Mouse (Mus musculus): ENCODE data around the gene Ankrd52.

The Ankrd52 gene

GRCm38 (mm10) chr10:128440407-128440806 is 63.5 kb downstream of the Ankrd52 start:
- DNase-seq (ENCODE audit: low spot score in 2 of 2): no peak

- DNase-seq (ENCODE audit: low spot score in 2 of 2): no peak
Measured at GRCm38 (mm10) chr10:128441324-128442119, 64.6 kb downstream of the Ankrd52 start.

GRCm38 (mm10) chr10:128442718-128443117 is 65.8 kb downstream of the Ankrd52 start:
- no peak for DNase-seq (ENCODE audit: low spot score in 2 of 2)

DNA sequence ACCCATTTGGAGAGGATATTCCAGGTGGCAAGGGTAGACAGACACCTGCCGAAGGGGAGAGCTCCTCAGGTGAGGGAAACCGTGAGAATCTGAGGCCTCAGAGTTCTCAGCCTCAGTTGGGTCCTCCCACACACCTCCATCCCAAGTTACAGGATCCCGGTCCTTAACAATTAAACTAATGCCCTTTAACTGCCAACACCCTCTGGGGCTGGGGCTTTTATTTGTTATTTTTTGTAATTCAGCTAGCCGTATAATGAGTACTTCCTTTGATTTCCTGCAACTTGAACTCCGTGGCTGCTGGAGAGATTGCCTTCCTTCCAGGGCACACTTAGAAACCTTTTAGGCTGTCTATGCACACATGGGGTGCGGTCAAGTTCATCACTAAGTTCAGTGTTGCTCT is 67.4 kb downstream of the Ankrd52 start:
- no peak for DNase-seq (ENCODE audit: low spot score in 2 of 2)

GRCm38 (mm10) chr10:128445407-128445806 is 68.5 kb downstream of the Ankrd52 start:
- no peak for DNase-seq (ENCODE audit: low spot score in 2 of 2)

DNA sequence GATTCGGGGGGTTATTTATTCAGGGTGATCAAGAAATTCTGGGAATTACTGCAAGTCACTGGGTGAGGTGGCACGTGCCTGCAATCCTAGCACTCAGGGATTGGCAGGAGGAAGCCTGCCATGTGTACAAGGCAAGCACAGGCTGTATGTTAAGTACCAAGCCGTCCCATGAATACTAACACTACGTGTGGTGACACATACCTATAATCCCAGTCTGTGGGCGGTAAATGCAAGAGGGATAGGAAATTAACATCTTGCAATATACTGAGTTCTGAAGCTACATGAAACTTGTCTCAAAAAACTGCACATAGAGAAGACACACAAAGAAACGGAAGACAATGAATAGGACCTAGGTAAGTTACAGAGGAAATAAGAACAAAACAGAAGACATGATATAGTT is 74.1 kb downstream of the Ankrd52 start:
- DNase-seq (ENCODE audit: low spot score in 2 of 2): no peak

- no peak for DNase-seq (ENCODE audit: low spot score in 2 of 2)
Measured at GRCm38 (mm10) chr10:128454471-128454870, 77.6 kb downstream of the Ankrd52 start.

DNA sequence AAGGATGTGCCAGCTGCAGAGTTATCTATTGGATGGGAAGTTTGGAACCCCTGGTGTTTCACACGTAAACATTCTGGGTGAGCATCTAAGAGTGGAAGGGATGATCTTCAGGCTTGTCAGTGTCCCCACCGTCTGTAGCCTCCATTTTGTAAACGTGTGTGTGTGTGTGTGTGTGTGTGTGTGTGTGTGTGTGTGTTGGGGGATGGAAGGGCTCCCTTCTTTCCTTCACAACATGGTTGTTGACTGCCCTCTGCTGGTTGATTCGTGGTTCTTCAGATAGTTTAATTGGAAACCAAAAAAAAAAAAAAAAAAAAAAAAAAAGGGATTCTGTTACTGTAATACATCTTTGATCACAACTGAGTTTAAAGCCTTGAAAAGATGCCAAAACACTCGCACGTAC is 78.4 kb downstream of the Ankrd52 start:
- DNase-seq (ENCODE audit: low spot score in 2 of 2): peak in 1 of 2 experiments; percentile 66

- DNase-seq (ENCODE audit: low spot score in 2 of 2): no peak
Measured at GRCm38 (mm10) chr10:128457676-128458075, 80.8 kb downstream of the Ankrd52 start.

All from cerebellum, postnatal 4 days (tissue).